ENCODE assay signal across 30 mouse cellular contexts in the genomic region with DNA sequence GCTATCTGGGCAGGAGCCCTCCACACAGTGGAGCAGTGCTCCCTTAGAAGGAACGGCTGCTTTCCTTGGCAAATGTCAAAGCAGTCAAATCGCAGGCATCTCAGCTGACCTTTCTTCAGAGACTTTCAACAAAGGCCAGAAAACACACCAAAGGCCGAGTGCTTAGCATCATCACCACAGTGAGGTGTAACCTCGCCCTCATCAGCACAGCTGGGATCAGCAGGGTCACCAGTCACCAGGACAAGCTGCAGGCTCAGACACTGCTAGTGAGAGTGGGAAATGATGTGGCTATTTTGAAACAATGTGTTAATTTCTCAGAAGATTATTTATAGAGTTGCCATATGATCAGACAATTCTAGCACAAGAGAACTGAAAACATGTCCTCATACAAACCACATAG. TPM values are rescaled to one million over a fixed set of nuclear protein-coding genes. Genes with fewer than 3 reads are reported as not detected.
"Had no signal": no experiment of that assay in that cellular context is flagged by ENCODE, and none has a peak within 500 bp of the region (broad histone marks: within the 10 kb centered on the region; RNA-seq: fewer than 3 reads in every experiment).

No protein-coding gene starts in this region.

- H3K9me3 ChIP-seq: heart, embryonic 15.5 days; hindbrain, embryonic 13.5 days; hindbrain, embryonic 15.5 days; kidney, embryonic 15.5 days; limb, embryonic 13.5 days; limb, embryonic 15.5 days had no signal

- DNase-seq: gastrocnemius, postnatal 14 days; gastrocnemius, postnatal 36 days; heart, adult 18-20 months; heart, postnatal 14 days; heart, postnatal 36 days; kidney, adult 11 months; kidney, adult 2 months; kidney, adult 9 months; kidney, postnatal 14 days; kidney, postnatal 36 days; layer of hippocampus, adult 9-11 months; layer of hippocampus, postnatal 36 days; left cerebral cortex, postnatal 4 days had no signal

- ATAC-seq: forebrain, postnatal 0 days; hindbrain, postnatal 0 days; intestine, embryonic 16.5 days had no signal

- H3K36me3 ChIP-seq: heart, embryonic 13.5 days; heart, embryonic 15.5 days; hindbrain, embryonic 13.5 days; hindbrain, embryonic 15.5 days; kidney, embryonic 15.5 days; limb, embryonic 13.5 days; limb, embryonic 15.5 days had no signal

- H3K27me3 ChIP-seq: heart, embryonic 13.5 days; heart, embryonic 15.5 days; hindbrain, embryonic 13.5 days; hindbrain, embryonic 15.5 days; kidney, embryonic 15.5 days; limb, embryonic 13.5 days; limb, embryonic 15.5 days had no signal

- H3K4me3 ChIP-seq: heart, embryonic 13.5 days; heart, embryonic 15.5 days; hindbrain, embryonic 13.5 days; hindbrain, embryonic 15.5 days; kidney, embryonic 15.5 days; limb, embryonic 13.5 days; limb, embryonic 15.5 days had no signal

- H3K27ac ChIP-seq: heart, embryonic 13.5 days; heart, embryonic 15.5 days; hindbrain, embryonic 13.5 days; hindbrain, embryonic 15.5 days; hindbrain, postnatal 0 days; kidney, embryonic 15.5 days; kidney, postnatal 0 days; limb, embryonic 13.5 days; limb, embryonic 15.5 days had no signal

- H3K4me1 ChIP-seq: heart, embryonic 15.5 days; hindbrain, embryonic 13.5 days; hindbrain, embryonic 15.5 days; kidney, embryonic 15.5 days; limb, embryonic 13.5 days; limb, embryonic 15.5 days had no signal

RNA-seq across cellular contexts. Expression of a gene that starts 7.6 kb away (rescaled TPM):
- polyA plus RNA-seq: hindbrain, embryonic 11.5 days; hindbrain, embryonic 13.5 days; hindbrain, embryonic 15.5 days; hindbrain, postnatal 0 days; limb, embryonic 11.5 days; limb, embryonic 13.5 days had no signal

RNA-seq across cellular contexts. Expression of a gene that starts 17.2 kb away (rescaled TPM):
- total RNA-seq: gastrocnemius, postnatal 14 days; gastrocnemius, postnatal 36 days; heart, adult 18-20 months; hindbrain, postnatal 0 days; left cerebral cortex, adult 18-20 months; left cerebral cortex, postnatal 14 days had no signal
- polyA plus RNA-seq: heart, embryonic 11.5 days; hindbrain, embryonic 11.5 days; hindbrain, embryonic 13.5 days; hindbrain, embryonic 15.5 days; hindbrain, postnatal 0 days; intestine, embryonic 14.5 days; kidney, embryonic 15.5 days; kidney, postnatal 0 days; limb, embryonic 11.5 days; limb, embryonic 13.5 days; limb, embryonic 15.5 days had no signal
